Mouse (Mus musculus) intestine, embryonic 14.5 days (tissue): ENCODE measurements around the gene Six5. TPM values are rescaled to one million over a fixed set of nuclear protein-coding genes. Genes with fewer than 3 reads are reported as not detected.
"Not testable (repeated sequence)": the region's sequence is repeated elsewhere in the genome, so short reads cannot be mapped to it uniquely, and the experiment has no call there.

Experiments used
- ATAC-seq: fragments of 200-750 bp; cut with Nextera tagmentation; replicated peaks from 2 replicates; pipeline ENCODE4 v1.8.0; 2017; ENCODE audit warnings: low read depth, moderate number of reproducible peaks, moderate TSS enrichment, moderate library complexity; ENCODE audit not compliant: low FRiP score, low TSS enrichment
- DNase-seq: peaks from one replicate; pipeline ENCODE4 v3.0.0-alpha.2; 2018; ENCODE audit warnings: low spot score
- H3K27ac ChIP-seq: fragments of 300-500 bp; sonication (generic); 2 replicates; pipeline ENCODE4 v1.5.1; 2014; ENCODE audit warnings: low read depth, mild to moderate bottlenecking, control low read depth
- H3K27me3 ChIP-seq: fragments of 300-500 bp; sonication (generic); replicated peaks from 2 replicates; pipeline ENCODE4 v1.6.1; 2014; ENCODE audit warnings: low read length, control low read depth; ENCODE audit not compliant: control insufficient read depth, insufficient read depth
- H3K36me3 ChIP-seq: fragments of 300-500 bp; sonication (generic); 2 replicates; pipeline ENCODE4 v1.6.1; 2014; ENCODE audit warnings: low read length, control low read depth; ENCODE audit not compliant: control insufficient read depth, insufficient read depth
- H3K4me1 ChIP-seq: fragments of 300-500 bp; sonication (generic); replicated peaks from 2 replicates; pipeline ENCODE4 v1.6.1; 2014; ENCODE audit warnings: low read length, control low read depth, mixed read lengths; ENCODE audit not compliant: control insufficient read depth, insufficient read depth
- H3K4me2 ChIP-seq: fragments of 300-500 bp; sonication (generic); 2 replicates; pipeline ENCODE4 v1.6.1; 2014; ENCODE audit warnings: low read length
- H3K4me3 ChIP-seq: fragments of 300-500 bp; sonication (generic); 2 replicates; pipeline ENCODE4 v1.5.1; 2014; ENCODE audit warnings: low read depth, low read length, control low read depth, mixed read lengths
- H3K9ac ChIP-seq: fragments of 300-500 bp; sonication (generic); 2 replicates; pipeline ENCODE4 v1.6.1; 2014; ENCODE audit warnings: mild to moderate bottlenecking, low read length
- H3K9me3 ChIP-seq: fragments of 300-500 bp; sonication (generic); 2 replicates; pipeline ENCODE4 v1.6.1; 2016; ENCODE audit warnings: low read length, control low read depth; ENCODE audit not compliant: control insufficient read depth
- WGBS: fragments of 180-500 bp; shearing (Covaris S2); extraction: QIAGEN DNeasy Blood & Tissue Kit; methylation state at CpG from one replicate; pipeline ENCODE4 v1.1.7; 2014; 5-methylcytosine and 5-hydroxymethylcytosine counted together
- polyA plus RNA-seq: library from polyadenylated mRNA; unstranded; fragments of >200 nt; fragmentation: Nextera tagmentation; extraction: Ambion mirVana; gene quantifications from 2 replicates; pipeline ENCODE4 v1.2.1, GENCODE M21; 2014

Gene Six5
- polyA plus RNA-seq, 1 experiment from 2014 or later = 15.7 TPM

DNA sequence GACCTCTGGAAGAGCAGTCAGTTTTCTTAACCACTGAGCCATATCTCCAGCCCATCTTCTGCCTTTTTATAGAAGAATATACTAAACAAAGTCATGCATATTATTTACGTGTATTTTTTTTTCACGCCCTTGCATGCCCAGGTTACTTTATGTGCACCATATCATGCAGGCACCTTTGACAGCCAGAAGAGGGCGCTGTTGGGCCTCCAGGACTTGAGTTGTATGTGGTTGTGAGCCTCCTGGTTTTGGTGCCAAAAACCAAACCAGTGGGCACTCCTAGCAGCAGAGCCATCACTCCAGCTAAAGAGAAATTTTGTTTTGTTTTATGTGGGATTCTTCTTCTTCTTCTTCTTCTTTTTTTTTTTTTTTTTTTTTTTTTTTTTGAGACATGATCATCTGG, 24.9 kb upstream of the Six5 start:
- WGBS = 42% methylated on average over 3 of the region's 3 CpGs
- no peak overlapping the region for H3K9ac ChIP-seq
- no peak overlapping the region for H3K4me3 ChIP-seq
- H3K27ac ChIP-seq = no peak overlapping the region
- no peaks in the 10 kb centered on the region for H3K4me1 ChIP-seq
- H3K9me3 ChIP-seq = no peaks in the 10 kb centered on the region
- ATAC-seq (no peak), DNase-seq (no peak)
- no peak overlapping the region for H3K4me2 ChIP-seq
- H3K27me3 ChIP-seq = peaks cover 30% of the 10 kb centered on the region
- H3K36me3 ChIP-seq = no peaks in the 10 kb centered on the region

DNA sequence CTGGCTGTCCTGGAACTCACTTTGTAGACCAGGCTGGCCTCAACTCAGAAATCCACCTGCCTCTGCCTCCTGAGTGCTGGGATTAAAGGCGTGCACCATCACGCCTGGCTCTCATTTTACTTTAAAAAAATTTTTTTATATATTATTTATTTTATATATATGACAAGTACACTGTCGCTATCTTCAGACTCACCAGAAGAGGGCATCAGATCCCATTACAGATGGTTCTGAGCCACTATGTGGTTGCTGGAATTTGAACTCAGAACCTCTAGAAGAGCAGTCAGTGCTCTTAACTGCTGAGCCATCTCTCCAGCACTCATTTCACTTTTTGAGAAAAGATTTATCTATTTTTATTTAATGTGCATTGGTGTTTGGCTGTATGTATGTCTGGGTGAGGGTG, 23.4 kb upstream of the Six5 start:
- not testable (repeated sequence) for DNase-seq

GRCm38 (mm10) chr7:19073504-19073903, 20.9 kb upstream of the Six5 start:
- H3K4me1 ChIP-seq = peaks cover 16% of the 10 kb centered on the region
- H3K36me3 ChIP-seq = peaks cover 6% of the 10 kb centered on the region
- no peak overlapping the region for H3K4me3 ChIP-seq
- no peak for DNase-seq
- H3K9ac ChIP-seq = no peak overlapping the region
- 75% methylated on average over 9 of the region's 9 CpGs for WGBS
- H3K27me3 ChIP-seq = no peaks in the 10 kb centered on the region
- no peaks in the 10 kb centered on the region for H3K9me3 ChIP-seq
- H3K4me2 ChIP-seq = no peak overlapping the region
- ATAC-seq = no peak
- no peak overlapping the region for H3K27ac ChIP-seq

More for the DNA sequence above, 23.4 kb upstream of the Six5 start:
- not testable (repeated sequence) for H3K9me3 ChIP-seq, H3K9ac ChIP-seq, H3K4me3 ChIP-seq, H3K4me2 ChIP-seq, H3K36me3 ChIP-seq, ATAC-seq, H3K4me1 ChIP-seq, H3K27ac ChIP-seq
- WGBS = 63% methylated on average over 3 of the region's 3 CpGs
- peaks cover 15% of the 10 kb centered on the region for H3K27me3 ChIP-seq

DNA sequence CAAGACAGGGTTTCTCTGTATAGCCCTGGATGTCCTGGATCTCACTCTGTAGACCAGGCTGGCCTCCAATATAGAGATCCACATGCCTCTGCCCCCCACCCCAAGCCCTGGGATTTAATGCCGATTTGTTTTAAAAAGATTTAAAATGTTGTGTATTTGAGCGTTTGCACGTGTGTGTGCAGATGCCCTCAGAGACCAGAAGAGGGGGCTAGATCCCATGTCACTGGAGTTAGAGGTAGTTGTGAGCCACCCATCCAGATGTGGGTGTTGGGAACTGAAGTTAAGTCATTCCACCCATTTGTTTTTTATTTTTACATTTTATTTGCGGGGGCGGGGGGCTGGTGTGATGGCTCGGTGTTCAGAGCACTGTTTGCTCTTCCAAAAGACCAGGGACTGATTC, 19.9 kb upstream of the Six5 start:
- Histone ChIP-seq H3K4me2 (no peak overlapping the region), H3K4me3 (no peak overlapping the region), H3K36me3 (peaks cover 15% of the 10 kb centered on the region), H3K4me1 (peaks cover 16% of the 10 kb centered on the region), H3K9me3 (no peaks in the 10 kb centered on the region), H3K9ac (no peak overlapping the region), H3K27me3 (no peaks in the 10 kb centered on the region), H3K27ac (no peak overlapping the region)
- DNase-seq (no peak), ATAC-seq (no peak)
- 95% methylated on average over 6 of the region's 6 CpGs for WGBS

GRCm38 (mm10) chr7:19075231-19075630, 19.2 kb upstream of the Six5 start:
- DNase-seq = no peak
- H3K9ac ChIP-seq = no peak overlapping the region
- H3K4me2 ChIP-seq = peak overlapping the region; percentile 50
- H3K9me3 ChIP-seq = no peaks in the 10 kb centered on the region
- peak overlapping the region; percentile 99; the same call in 1 of the 2 replicates for H3K4me3 ChIP-seq
- WGBS = 57% methylated on average over 5 of the region's 5 CpGs
- peaks cover 16% of the 10 kb centered on the region for H3K4me1 ChIP-seq
- H3K36me3 ChIP-seq = peaks cover 23% of the 10 kb centered on the region
- H3K27ac ChIP-seq = no peak overlapping the region
- ATAC-seq = no peak
- no peaks in the 10 kb centered on the region for H3K27me3 ChIP-seq

DNA sequence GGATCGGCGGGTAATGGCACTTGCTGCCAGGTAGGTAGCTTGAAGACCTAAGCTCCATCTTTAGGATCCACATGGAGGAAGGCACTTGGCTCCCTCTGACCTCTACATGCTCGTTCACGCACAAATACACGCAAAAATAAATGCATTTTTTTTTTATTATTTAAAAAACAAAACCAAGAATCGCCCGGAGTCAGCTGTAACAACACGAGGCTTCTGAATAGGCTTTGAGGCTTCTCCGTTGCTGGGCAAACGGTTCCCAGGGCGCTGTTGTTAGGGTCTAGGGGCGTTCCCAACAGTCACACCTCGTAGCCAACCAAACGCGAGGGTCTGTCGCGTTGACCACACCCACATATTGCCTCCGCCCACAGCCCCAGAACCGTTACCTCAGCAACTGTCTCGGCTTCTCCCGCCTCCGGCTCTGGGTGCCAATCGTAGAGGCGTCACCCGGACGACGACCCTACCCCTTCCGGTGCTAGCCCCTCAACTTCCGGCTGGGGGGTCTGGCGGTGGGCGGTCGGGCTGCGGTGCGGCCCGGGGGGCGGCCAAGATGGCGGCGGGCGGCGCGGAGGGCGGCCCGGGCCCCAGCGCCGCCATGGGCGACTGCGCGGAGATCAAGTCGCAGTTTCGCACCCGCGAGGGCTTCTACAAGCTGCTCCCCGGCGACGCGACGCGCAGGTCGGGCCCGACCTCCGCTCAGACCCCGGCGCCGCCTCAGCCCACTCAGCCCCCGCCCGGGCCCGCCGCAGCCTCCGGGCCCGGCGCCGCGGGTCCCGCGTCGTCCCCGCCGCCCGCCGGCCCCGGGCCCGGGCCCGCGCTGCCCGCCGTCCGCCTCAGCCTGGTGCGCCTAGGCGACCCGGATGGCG, 18.4 kb upstream of the Six5 start, which contains the start of gene Dmwd:
Gene Dmwd (plus strand): TSS at position 505 of the 863 bp plus-strand sequence.
- Histone ChIP-seq H3K4me1 (peaks cover 16% of the 10 kb centered on the region), H3K27ac (peak within 1 kb of the TSS; percentile 54), H3K27me3 (no peaks in the 10 kb centered on the region), H3K36me3 (peaks cover 30% of the 10 kb centered on the region), H3K4me2 (peak within 1 kb of the TSS; percentile 78), H3K9ac (peak within 1 kb of the TSS; percentile 98), H3K4me3 (peak within 1 kb of the TSS; percentile 99), H3K9me3 (no peaks in the 10 kb centered on the region)
- WGBS = under 1% methylated on average over 85 of the region's 91 CpGs
- peak; percentile 95 for DNase-seq
- ATAC-seq = peak; percentile 97

DNA sequence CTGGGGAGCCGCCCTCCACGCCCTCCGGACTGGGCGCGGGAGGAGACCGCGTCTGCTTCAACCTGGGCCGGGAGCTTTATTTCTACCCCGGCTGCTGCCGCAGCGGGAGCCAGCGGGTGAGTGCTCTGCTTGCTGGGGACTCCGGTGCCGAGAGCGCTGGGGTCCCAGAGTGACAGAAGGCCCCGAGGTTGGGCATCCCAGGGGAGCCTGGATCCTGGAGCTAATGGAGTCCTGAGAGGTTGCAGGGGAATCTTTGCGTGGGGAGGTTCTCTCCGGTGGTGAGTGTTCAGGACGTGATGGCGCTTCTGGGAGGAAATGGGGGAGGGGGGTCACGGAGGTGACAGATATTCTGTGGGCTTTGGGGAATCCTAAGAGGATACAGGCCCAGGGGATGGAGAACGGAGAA, 17.8 kb upstream of the Six5 start:
- WGBS = under 1% methylated on average over 22 of the region's 22 CpGs
- no peak for DNase-seq
- Histone ChIP-seq H3K27ac (peak overlapping the region; percentile 54), H3K27me3 (no peaks in the 10 kb centered on the region), H3K9ac (peak overlapping the region; percentile 98), H3K4me2 (peak overlapping the region; percentile 78), H3K4me3 (peak overlapping the region; percentile 99), H3K36me3 (peaks cover 36% of the 10 kb centered on the region), H3K9me3 (no peaks in the 10 kb centered on the region), H3K4me1 (peaks cover 16% of the 10 kb centered on the region)
- peak; percentile 22; the same call in 1 of the 2 replicates for ATAC-seq

DNA sequence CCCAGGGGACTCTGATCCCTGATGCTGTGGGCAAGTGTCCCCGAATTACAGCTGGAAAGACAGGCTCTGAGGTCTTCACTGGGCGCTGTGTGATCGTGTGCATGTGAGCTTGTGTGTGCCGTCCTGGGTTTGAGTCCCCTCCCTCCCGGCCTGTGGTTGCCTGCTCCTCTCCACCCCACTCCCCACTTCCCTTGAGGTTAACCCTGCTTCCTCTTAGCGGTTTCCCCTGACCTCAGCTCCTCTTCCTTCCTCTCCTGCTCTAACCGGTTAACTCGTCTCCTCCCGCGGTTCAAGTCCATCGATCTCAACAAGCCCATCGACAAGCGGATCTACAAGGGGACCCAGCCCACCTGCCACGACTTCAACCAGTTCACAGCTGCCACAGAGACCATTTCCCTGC, 16.6 kb upstream of the Six5 start:
- Histone ChIP-seq H3K9me3 (no peaks in the 10 kb centered on the region), H3K4me1 (peaks cover 21% of the 10 kb centered on the region), H3K27ac (no peak overlapping the region), H3K36me3 (peaks cover 48% of the 10 kb centered on the region), H3K4me3 (peak overlapping the region; percentile 99), H3K4me2 (peak overlapping the region; percentile 78), H3K9ac (0 out of 2 replicates have a peak overlapping the region, but pooled peaks have one; percentile 98), H3K27me3 (no peaks in the 10 kb centered on the region)
- WGBS = 73% methylated on average over 14 of the region's 14 CpGs
- ATAC-seq = no peak
- no peak for DNase-seq
